Comparison of ENCODE assay signal across 21 mouse cellular contexts in genomic region chr14:25938004-25938403, GRCm38 (mm10). TPM values are rescaled to one million over a fixed set of nuclear protein-coding genes. Genes with fewer than 3 reads are reported as not detected.
"Had no signal": no experiment of that assay in that cellular context is flagged by ENCODE, and none has a peak within 500 bp of the region (broad histone marks: within the 10 kb centered on the region; RNA-seq: fewer than 3 reads in every experiment).

Cphx1 (plus strand) TSS chr14:25938304.

RNA-seq across cellular contexts. Expression of gene Cphx1, which starts in this region (rescaled TPM):
- polyA plus RNA-seq: heart, embryonic 10.5 days; heart, embryonic 11.5 days; heart, embryonic 12.5 days; heart, embryonic 14.5 days; heart, embryonic 15.5 days; heart, embryonic 16.5 days; hindbrain, embryonic 10.5 days; hindbrain, embryonic 11.5 days; hindbrain, embryonic 12.5 days; hindbrain, embryonic 13.5 days; hindbrain, embryonic 14.5 days; hindbrain, embryonic 15.5 days; hindbrain, embryonic 16.5 days; hindbrain, postnatal 0 days; inflammation-experienced regulatory T-cells, adult 6 months; intestine, embryonic 14.5 days; intestine, postnatal 0 days; kidney, adult 2 months; kidney, embryonic 15.5 days; kidney, embryonic 16.5 days; kidney, postnatal 0 days had no signal
